Mouse (Mus musculus): ENCODE results near the gene Tmem50a.
"Not testable (repeated sequence)": the region's sequence is repeated elsewhere in the genome, so short reads cannot be mapped to it uniquely, and the experiment has no call there.

The Tmem50a gene

GRCm38 (mm10) chr4:134922925-134923244 lies 8.1 kb upstream of the Tmem50a start:
- peak; percentile 81 for DNase-seq

- DNase-seq = peak; percentile 46
These were observed 7.5 kb upstream of the Tmem50a start for GRCm38 (mm10) chr4:134922111-134922924.

- DNase-seq = no peak
These were observed 6.9 kb upstream of the Tmem50a start for GRCm38 (mm10) chr4:134921703-134922102.

- no peak for DNase-seq
These were observed 5.8 kb upstream of the Tmem50a start for GRCm38 (mm10) chr4:134920631-134921030.

GRCm38 (mm10) chr4:134919733-134920540 lies 5.1 kb upstream of the Tmem50a start:
- DNase-seq = peak; percentile 53

GRCm38 (mm10) chr4:134918381-134918780 lies 3.6 kb upstream of the Tmem50a start:
- DNase-seq = peak; percentile 68

GRCm38 (mm10) chr4:134917194-134917593 lies 2.4 kb upstream of the Tmem50a start:
- no peak for DNase-seq

GRCm38 (mm10) chr4:134915223-134916050 lies 613 bp upstream of the Tmem50a start:
- DNase-seq = peak; percentile 47

GRCm38 (mm10) chr4:134914122-134914863 lies 531 bp downstream of the Tmem50a start:
- no peak for DNase-seq

GRCm38 (mm10) chr4:134913413-134913812 lies 1.4 kb downstream of the Tmem50a start:
- DNase-seq = peak; percentile 95

GRCm38 (mm10) chr4:134911406-134911805 lies 3.4 kb downstream of the Tmem50a start:
- not testable (repeated sequence) for DNase-seq

GRCm38 (mm10) chr4:134903046-134903445 lies 11.8 kb downstream of the Tmem50a start:
- DNase-seq = no peak

- no peak for DNase-seq
These were observed 13.7 kb downstream of the Tmem50a start for GRCm38 (mm10) chr4:134901126-134901525.

GRCm38 (mm10) chr4:134897256-134897655 lies 17.6 kb downstream of the Tmem50a start:
- no peak for DNase-seq

- peak; percentile 70 for DNase-seq
These were observed 22.7 kb downstream of the Tmem50a start for GRCm38 (mm10) chr4:134892096-134892495.

GRCm38 (mm10) chr4:134884364-134884763 lies 30.5 kb downstream of the Tmem50a start:
- no peak for DNase-seq

GRCm38 (mm10) chr4:134883808-134884207 lies 31.0 kb downstream of the Tmem50a start:
- no peak for DNase-seq

GRCm38 (mm10) chr4:134883266-134883665 lies 31.6 kb downstream of the Tmem50a start:
- DNase-seq = peak; percentile 71

- DNase-seq = peak; percentile 57
These were observed 34.8 kb downstream of the Tmem50a start for GRCm38 (mm10) chr4:134880041-134880440.

- peak; percentile 88 for DNase-seq
These were observed 35.3 kb downstream of the Tmem50a start for GRCm38 (mm10) chr4:134879410-134879981.

GRCm38 (mm10) chr4:134876171-134876570 lies 38.7 kb downstream of the Tmem50a start:
- no peak for DNase-seq

- DNase-seq = no peak
These were observed 42.9 kb downstream of the Tmem50a start for GRCm38 (mm10) chr4:134871950-134872349.
